Mouse (Mus musculus): ENCODE results near the gene Tspyl4. TPM values are rescaled to one million over a fixed set of nuclear protein-coding genes. Genes with fewer than 3 reads are reported as not detected.

Tspyl4 gene
- polyA plus RNA-seq, 1 experiment from 2014 or later = 114 TPM

DNA sequence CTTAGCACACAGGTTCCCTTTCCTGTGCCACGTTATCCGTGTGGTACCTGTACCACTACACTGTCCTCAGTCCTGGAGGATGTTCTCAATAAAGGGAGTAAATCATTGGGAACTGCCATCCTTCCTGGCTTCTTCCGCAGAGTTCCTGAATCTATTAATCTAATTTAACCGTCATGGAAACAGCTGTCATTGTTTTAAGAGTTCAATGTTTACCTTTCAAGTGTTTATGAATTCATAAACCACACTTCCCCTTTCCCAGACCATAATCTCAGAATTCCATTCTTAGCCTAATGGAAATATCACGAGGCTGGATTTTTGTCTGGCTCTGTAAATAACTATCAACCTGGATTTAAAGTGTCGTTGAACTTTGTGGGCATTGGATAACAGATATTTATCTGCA is 43.8 kb downstream of the Tspyl4 start:
- Histone ChIP-seq H3K4me1 (no peaks in the 10 kb centered on the region), H3K9ac (no peak overlapping the region), H3K27me3 (no peaks in the 10 kb centered on the region), H3K36me3 (ENCODE audit: poor library complexity, severe bottlenecking) (no peaks in the 10 kb centered on the region), H3K4me3 (no peak overlapping the region), H3K4me2 (no peak overlapping the region), H3K9me3 (replicated peaks) (no peaks in the 10 kb centered on the region), H3K27ac (no peak overlapping the region)
- no peak for ATAC-seq
- WGBS = 83% methylated on average over 6 of the region's 6 CpGs

DNA sequence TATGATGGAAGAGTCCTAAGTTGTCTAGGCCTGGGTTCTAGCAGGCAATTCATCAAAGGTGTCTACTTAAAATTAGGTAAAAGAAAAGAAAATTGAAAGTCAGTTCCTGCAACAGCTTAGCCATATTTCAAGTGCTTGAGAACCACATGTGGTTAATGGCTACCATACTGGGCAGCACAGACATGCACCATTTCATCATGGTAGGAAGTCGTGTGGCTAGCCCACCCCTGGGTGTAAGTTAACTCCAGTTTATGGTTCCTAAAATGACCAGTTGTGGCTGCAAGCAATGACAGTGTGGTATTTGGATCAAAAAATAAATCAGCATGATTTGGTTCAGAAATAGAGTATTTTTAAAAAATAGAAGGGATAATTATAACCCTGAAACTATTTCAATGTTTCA is 44.6 kb downstream of the Tspyl4 start:
- Histone ChIP-seq H3K4me2 (no peak overlapping the region), H3K27ac (no peak overlapping the region), H3K4me1 (no peaks in the 10 kb centered on the region), H3K36me3 (ENCODE audit: poor library complexity, severe bottlenecking) (no peaks in the 10 kb centered on the region), H3K4me3 (no peak overlapping the region), H3K9me3 (replicated peaks) (no peaks in the 10 kb centered on the region), H3K27me3 (no peaks in the 10 kb centered on the region), H3K9ac (no peak overlapping the region)
- 89% methylated on average over 1 of the region's 1 CpGs for WGBS
- ATAC-seq = no peak

Other genes with a start within 250 kb of the Tspyl4 start
- gene Calhm5, start 200.9 kb upstream of the Tspyl4 start, polyA plus RNA-seq (2015; fragmentation: Nextera tagmentation; extraction: Ambion mirVana) = 0.18 and 0.28 TPM in 2 replicates
- gene Calhm6, start 169.5 kb upstream of the Tspyl4 start, polyA plus RNA-seq (2015; fragmentation: Nextera tagmentation; extraction: Ambion mirVana) = 0.21 and 0.33 TPM in 2 replicates
- gene Dse, start 89.7 kb upstream of the Tspyl4 start, polyA plus RNA-seq (2015; fragmentation: Nextera tagmentation; extraction: Ambion mirVana) = 4.6 and 4.9 TPM in 2 replicates
- 108 and 111 TPM in 2 replicates for gene Tspyl1, start 15.3 kb upstream of the Tspyl4 start, polyA plus RNA-seq (2015; fragmentation: Nextera tagmentation; extraction: Ambion mirVana)
- 0.06 and 0.10 TPM in 2 replicates for gene Col10a1, start 92.5 kb downstream of the Tspyl4 start, polyA plus RNA-seq (2015; fragmentation: Nextera tagmentation; extraction: Ambion mirVana)
- gene Nt5dc1, start 121.1 kb downstream of the Tspyl4 start, polyA plus RNA-seq (2015; fragmentation: Nextera tagmentation; extraction: Ambion mirVana) = 3.6 and 4.4 TPM in 2 replicates
- gene Frk, start 186.0 kb downstream of the Tspyl4 start, polyA plus RNA-seq (2015; fragmentation: Nextera tagmentation; extraction: Ambion mirVana) = 0.66 and 0.91 TPM in 2 replicates

Measured in forebrain, embryonic 13.5 days (tissue).